Mouse (Mus musculus): ENCODE results near the gene Prom2.

- TF ChIP-seq POLR2A (IDR thresholded peaks at IDR 0.05; ENCODE audit: control insufficient read depth, low read depth, low read length) (no peak), CTCF (IDR thresholded peaks at IDR 0.05; ENCODE audit: control insufficient read depth, insufficient read depth, insufficient replicate concordance, low read depth, low read length) (no peak)
Measured at GRCm38 (mm10) chr2:127588897-127589296, 47.6 kb upstream of the Prom2 start.

Measured in testis, adult 2 months (tissue).